Mouse (Mus musculus): ENCODE measurements around the gene Ptprs. TPM values are rescaled to one million over a fixed set of nuclear protein-coding genes. Genes with fewer than 3 reads are reported as not detected.

The Ptprs gene
- polyA plus RNA-seq (2014; fragmentation: Nextera tagmentation; extraction: Ambion mirVana) = 115 and 125 TPM in 2 replicates

- Histone ChIP-seq H3K4me2 (peak within 1 kb of the TSS; percentile 98), H3K27ac (ENCODE audit: low read depth, low read length) (peak within 1 kb of the TSS; percentile 89), H3K4me1 (ENCODE audit: control insufficient read depth, insufficient read depth, low read length) (peaks cover 34% of the 10 kb centered on the region), H3K27me3 (ENCODE audit: control insufficient read depth, insufficient read depth, low read length) (peaks cover 29% of the 10 kb centered on the region), H3K4me3 (ENCODE audit: low read depth, low read length) (peak within 1 kb of the TSS; percentile 92), H3K36me3 (ENCODE audit: control insufficient read depth, insufficient read depth, low read length) (no peaks in the 10 kb centered on the region), H3K9me3 (ENCODE audit: control insufficient read depth, low read length) (no peaks in the 10 kb centered on the region), H3K9ac (ENCODE audit: low read length) (peak within 1 kb of the TSS; percentile 98)
- ATAC-seq (ENCODE audit: low FRiP score) (peak; percentile 86), DNase-seq (ENCODE audit: low spot score, missing footprints) (peak; percentile 99)
- 0% methylated on average over 27 of the region's 27 CpGs for WGBS
Observed at GRCm38 (mm10) chr17:56476402-56476752, at the start of gene Ptprs. TSS of gene Ptprs (minus strand) at chr17:56476483.

GRCm38 (mm10) chr17:56524943-56525342 lies 48.7 kb upstream of the Ptprs start:
- no peak for ATAC-seq (ENCODE audit: low FRiP score)
- H3K9me3 ChIP-seq (ENCODE audit: control insufficient read depth, low read length) = no peaks in the 10 kb centered on the region
- H3K36me3 ChIP-seq (ENCODE audit: control insufficient read depth, insufficient read depth, low read length) = no peaks in the 10 kb centered on the region
- H3K4me1 ChIP-seq (ENCODE audit: control insufficient read depth, insufficient read depth, low read length) = no peaks in the 10 kb centered on the region
- no peak overlapping the region for H3K9ac ChIP-seq (ENCODE audit: low read length)
- H3K27me3 ChIP-seq (ENCODE audit: control insufficient read depth, insufficient read depth, low read length) = no peaks in the 10 kb centered on the region
- no peak overlapping the region for H3K4me3 ChIP-seq (ENCODE audit: low read depth, low read length)
- 66% methylated on average over 4 of the region's 4 CpGs for WGBS
- DNase-seq (ENCODE audit: low spot score, missing footprints) = no peak
- H3K4me2 ChIP-seq = no peak overlapping the region
- H3K27ac ChIP-seq (ENCODE audit: low read depth, low read length) = no peak overlapping the region

- Histone ChIP-seq H3K9ac (ENCODE audit: low read length) (no peak overlapping the region), H3K27me3 (ENCODE audit: control insufficient read depth, insufficient read depth, low read length) (no peaks in the 10 kb centered on the region), H3K9me3 (ENCODE audit: control insufficient read depth, low read length) (no peaks in the 10 kb centered on the region), H3K4me2 (no peak overlapping the region), H3K4me1 (ENCODE audit: control insufficient read depth, insufficient read depth, low read length) (no peaks in the 10 kb centered on the region), H3K36me3 (ENCODE audit: control insufficient read depth, insufficient read depth, low read length) (no peaks in the 10 kb centered on the region), H3K4me3 (ENCODE audit: low read depth, low read length) (no peak overlapping the region), H3K27ac (ENCODE audit: low read depth, low read length) (no peak overlapping the region)
- ATAC-seq (ENCODE audit: low FRiP score) (no peak), DNase-seq (ENCODE audit: low spot score, missing footprints) (no peak)
- WGBS = 46% methylated on average over 1 of the region's 1 CpGs
Observed at GRCm38 (mm10) chr17:56522744-56523143, 46.5 kb upstream of the Ptprs start.

GRCm38 (mm10) chr17:56515690-56516410 lies 39.6 kb upstream of the Ptprs start:
- peaks cover 24% of the 10 kb centered on the region for H3K27me3 ChIP-seq (ENCODE audit: control insufficient read depth, insufficient read depth, low read length)
- no peak overlapping the region for H3K9ac ChIP-seq (ENCODE audit: low read length)
- H3K4me3 ChIP-seq (ENCODE audit: low read depth, low read length) = no peak overlapping the region
- H3K36me3 ChIP-seq (ENCODE audit: control insufficient read depth, insufficient read depth, low read length) = no peaks in the 10 kb centered on the region
- H3K4me1 ChIP-seq (ENCODE audit: control insufficient read depth, insufficient read depth, low read length) = peaks cover 3% of the 10 kb centered on the region; the same call in 1 of the 2 replicates
- 14% methylated on average over 13 of the region's 13 CpGs for WGBS
- DNase-seq (ENCODE audit: low spot score, missing footprints) (no peak), ATAC-seq (ENCODE audit: low FRiP score) (peak; percentile 66)
- H3K9me3 ChIP-seq (ENCODE audit: control insufficient read depth, low read length) = no peaks in the 10 kb centered on the region; the same call in 1 of the 2 replicates
- no peak overlapping the region for H3K4me2 ChIP-seq
- peak overlapping the region; percentile 16; the same call in 1 of the 2 replicates for H3K27ac ChIP-seq (ENCODE audit: low read depth, low read length)

GRCm38 (mm10) chr17:56514916-56515315 lies 38.6 kb upstream of the Ptprs start:
- no peak for ATAC-seq (ENCODE audit: low FRiP score)
- H3K9me3 ChIP-seq (ENCODE audit: control insufficient read depth, low read length) = no peaks in the 10 kb centered on the region; the same call in 1 of the 2 replicates
- no peaks in the 10 kb centered on the region for H3K36me3 ChIP-seq (ENCODE audit: control insufficient read depth, insufficient read depth, low read length)
- peaks cover 3% of the 10 kb centered on the region; the same call in 1 of the 2 replicates for H3K4me1 ChIP-seq (ENCODE audit: control insufficient read depth, insufficient read depth, low read length)
- H3K27me3 ChIP-seq (ENCODE audit: control insufficient read depth, insufficient read depth, low read length) = peaks cover 33% of the 10 kb centered on the region
- H3K27ac ChIP-seq (ENCODE audit: low read depth, low read length) = no peak overlapping the region
- no peak for DNase-seq (ENCODE audit: low spot score, missing footprints)
- H3K4me2 ChIP-seq = no peak overlapping the region
- WGBS = 53% methylated on average over 12 of the region's 12 CpGs
- H3K4me3 ChIP-seq (ENCODE audit: low read depth, low read length) = no peak overlapping the region
- H3K9ac ChIP-seq (ENCODE audit: low read length) = no peak overlapping the region

GRCm38 (mm10) chr17:56514330-56514729 lies 38.0 kb upstream of the Ptprs start:
- no peaks in the 10 kb centered on the region; the same call in 1 of the 2 replicates for H3K9me3 ChIP-seq (ENCODE audit: control insufficient read depth, low read length)
- peaks cover 7% of the 10 kb centered on the region; the same call in 1 of the 2 replicates for H3K4me1 ChIP-seq (ENCODE audit: control insufficient read depth, insufficient read depth, low read length)
- H3K27me3 ChIP-seq (ENCODE audit: control insufficient read depth, insufficient read depth, low read length) = peaks cover 38% of the 10 kb centered on the region
- no peaks in the 10 kb centered on the region for H3K36me3 ChIP-seq (ENCODE audit: control insufficient read depth, insufficient read depth, low read length)
- no peak overlapping the region for H3K27ac ChIP-seq (ENCODE audit: low read depth, low read length)
- peak; percentile 59 for DNase-seq (ENCODE audit: low spot score, missing footprints)
- no peak overlapping the region for H3K9ac ChIP-seq (ENCODE audit: low read length)
- H3K4me3 ChIP-seq (ENCODE audit: low read depth, low read length) = no peak overlapping the region
- no peak for ATAC-seq (ENCODE audit: low FRiP score)
- H3K4me2 ChIP-seq = no peak overlapping the region

GRCm38 (mm10) chr17:56512310-56512709 lies 36.0 kb upstream of the Ptprs start, which contains the start of gene Znrf4:
TSS of gene Znrf4 (minus strand) at chr17:56512431.
- H3K4me2 ChIP-seq = peak within 1 kb of the TSS; percentile 22
- H3K27ac ChIP-seq (ENCODE audit: low read depth, low read length) = no peak within 1 kb of the TSS
- peak within 1 kb of the TSS; percentile 15 for H3K4me3 ChIP-seq (ENCODE audit: low read depth, low read length)
- WGBS = 66% methylated on average over 22 of the region's 22 CpGs
- no peaks in the 10 kb centered on the region; the same call in 1 of the 2 replicates for H3K9me3 ChIP-seq (ENCODE audit: control insufficient read depth, low read length)
- peaks cover 38% of the 10 kb centered on the region for H3K27me3 ChIP-seq (ENCODE audit: control insufficient read depth, insufficient read depth, low read length)
- H3K9ac ChIP-seq (ENCODE audit: low read length) = no peak within 1 kb of the TSS
- peaks cover 8% of the 10 kb centered on the region; the same call in 1 of the 2 replicates for H3K4me1 ChIP-seq (ENCODE audit: control insufficient read depth, insufficient read depth, low read length)
- ATAC-seq (ENCODE audit: low FRiP score) = no peak
- DNase-seq (ENCODE audit: low spot score, missing footprints) = no peak
- no peaks in the 10 kb centered on the region for H3K36me3 ChIP-seq (ENCODE audit: control insufficient read depth, insufficient read depth, low read length)

GRCm38 (mm10) chr17:56511707-56512090 lies 35.4 kb upstream of the Ptprs start:
- Histone ChIP-seq H3K4me2 (peak overlapping the region; percentile 22), H3K9me3 (ENCODE audit: control insufficient read depth, low read length) (no peaks in the 10 kb centered on the region; the same call in 1 of the 2 replicates), H3K27me3 (ENCODE audit: control insufficient read depth, insufficient read depth, low read length) (peaks cover 38% of the 10 kb centered on the region), H3K27ac (ENCODE audit: low read depth, low read length) (no peak overlapping the region), H3K36me3 (ENCODE audit: control insufficient read depth, insufficient read depth, low read length) (no peaks in the 10 kb centered on the region), H3K9ac (ENCODE audit: low read length) (no peak overlapping the region), H3K4me3 (ENCODE audit: low read depth, low read length) (peak overlapping the region; percentile 15), H3K4me1 (ENCODE audit: control insufficient read depth, insufficient read depth, low read length) (peaks cover 10% of the 10 kb centered on the region; the same call in 1 of the 2 replicates)
- DNase-seq (ENCODE audit: low spot score, missing footprints) = no peak
- ATAC-seq (ENCODE audit: low FRiP score) = no peak
- 18% methylated on average over 29 of the region's 29 CpGs for WGBS

- no peak overlapping the region for H3K9ac ChIP-seq (ENCODE audit: low read length)
- peak overlapping the region; percentile 22 for H3K4me2 ChIP-seq
- DNase-seq (ENCODE audit: low spot score, missing footprints) = peak; percentile 91
- no peak overlapping the region for H3K27ac ChIP-seq (ENCODE audit: low read depth, low read length)
- H3K27me3 ChIP-seq (ENCODE audit: control insufficient read depth, insufficient read depth, low read length) = peaks cover 38% of the 10 kb centered on the region
- no peak for ATAC-seq (ENCODE audit: low FRiP score)
- WGBS = 9% methylated on average over 60 of the region's 60 CpGs
- H3K4me1 ChIP-seq (ENCODE audit: control insufficient read depth, insufficient read depth, low read length) = peaks cover 10% of the 10 kb centered on the region; the same call in 1 of the 2 replicates
- H3K36me3 ChIP-seq (ENCODE audit: control insufficient read depth, insufficient read depth, low read length) = no peaks in the 10 kb centered on the region
- H3K4me3 ChIP-seq (ENCODE audit: low read depth, low read length) = peak overlapping the region; percentile 15
- H3K9me3 ChIP-seq (ENCODE audit: control insufficient read depth, low read length) = no peaks in the 10 kb centered on the region
Observed at GRCm38 (mm10) chr17:56510970-56511706, 34.9 kb upstream of the Ptprs start.
